Mouse (Mus musculus): ENCODE data around the gene Myrfl. TPM values are rescaled to one million over a fixed set of nuclear protein-coding genes. Genes with fewer than 3 reads are reported as not detected.
A peak's percentile ranks its signal among the peaks of the same experiment; 100 is the strongest.

Gene Myrfl
- polyA plus RNA-seq, 1 experiment = 22.8 TPM

DNA sequence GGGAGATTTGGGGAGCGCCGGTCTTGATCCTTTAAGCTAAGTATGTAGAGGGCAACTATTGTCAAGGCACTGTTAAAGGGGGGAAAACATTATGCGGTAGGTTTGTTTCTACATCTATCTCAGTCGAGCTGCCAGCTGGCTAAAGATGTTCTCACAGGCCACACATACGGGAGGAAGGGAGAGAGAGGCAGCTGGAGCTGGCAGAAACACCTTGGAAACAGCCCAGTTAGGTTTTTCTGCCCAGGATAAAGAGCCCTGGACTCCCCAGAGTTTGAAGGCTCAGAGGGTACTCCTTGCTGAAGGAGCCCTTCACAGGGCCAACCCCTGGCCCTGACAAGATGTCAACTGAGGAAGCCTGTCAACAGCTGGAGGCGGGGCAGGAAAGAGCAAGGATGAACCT is 100.7 kb downstream of the Myrfl start:
- no peak for TF ChIP-seq POLR2A (IDR thresholded peaks at IDR 0.05; ENCODE audit: low read depth, low read length)
- no peak for TF ChIP-seq CTCF (IDR thresholded peaks at IDR 0.05; ENCODE audit: extremely low read depth, insufficient read length, insufficient replicate concordance, low read depth, low read length)
- Histone ChIP-seq H3K27ac (ENCODE audit: insufficient read depth, low read depth, low read length) (no peak overlapping the region), H3K27me3 (ENCODE audit: control insufficient read depth, insufficient read depth, low read length) (no peaks in the 10 kb centered on the region), H3K36me3 (ENCODE audit: control insufficient read depth, insufficient read depth, low read length) (peaks cover 25% of the 10 kb centered on the region), H3K4me3 (ENCODE audit: low read depth, low read length) (no peak overlapping the region), H3K4me1 (ENCODE audit: control insufficient read depth, insufficient read depth, insufficient read length, low read length) (no peaks in the 10 kb centered on the region)
- WGBS = 81% methylated on average over 6 of the region's 6 CpGs

DNA sequence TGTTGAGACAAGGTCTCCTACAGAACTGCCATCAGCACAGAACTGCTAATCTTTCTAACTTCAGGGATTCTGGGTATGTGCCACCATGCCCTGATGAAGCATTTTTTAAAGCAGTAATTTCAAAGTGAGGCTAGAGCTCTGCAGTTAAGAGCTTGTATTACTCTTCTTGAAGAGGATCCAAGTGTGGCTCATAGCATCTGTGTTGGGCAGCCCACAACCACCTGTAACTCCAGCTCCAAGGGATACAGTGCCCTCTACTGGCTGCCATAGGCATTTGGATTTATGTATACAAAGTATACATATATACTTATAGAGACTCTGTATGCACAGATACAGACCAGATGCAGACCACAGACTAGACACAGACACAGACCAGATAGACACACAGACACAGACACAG is 107.6 kb downstream of the Myrfl start:
- TF ChIP-seq CTCF (IDR thresholded peaks at IDR 0.05; ENCODE audit: extremely low read depth, insufficient read length, insufficient replicate concordance, low read depth, low read length) (peak; percentile 61; the same call in 1 of the 2 replicates), POLR2A (IDR thresholded peaks at IDR 0.05; ENCODE audit: low read depth, low read length) (no peak)
- no peak overlapping the region for H3K4me3 ChIP-seq (ENCODE audit: low read depth, low read length)
- no peak overlapping the region for H3K27ac ChIP-seq (ENCODE audit: insufficient read depth, low read depth, low read length)
- peaks cover 8% of the 10 kb centered on the region for H3K36me3 ChIP-seq (ENCODE audit: control insufficient read depth, insufficient read depth, low read length)
- no peaks in the 10 kb centered on the region for H3K27me3 ChIP-seq (ENCODE audit: control insufficient read depth, insufficient read depth, low read length)
- H3K4me1 ChIP-seq (ENCODE audit: control insufficient read depth, insufficient read depth, insufficient read length, low read length) = no peaks in the 10 kb centered on the region

DNA sequence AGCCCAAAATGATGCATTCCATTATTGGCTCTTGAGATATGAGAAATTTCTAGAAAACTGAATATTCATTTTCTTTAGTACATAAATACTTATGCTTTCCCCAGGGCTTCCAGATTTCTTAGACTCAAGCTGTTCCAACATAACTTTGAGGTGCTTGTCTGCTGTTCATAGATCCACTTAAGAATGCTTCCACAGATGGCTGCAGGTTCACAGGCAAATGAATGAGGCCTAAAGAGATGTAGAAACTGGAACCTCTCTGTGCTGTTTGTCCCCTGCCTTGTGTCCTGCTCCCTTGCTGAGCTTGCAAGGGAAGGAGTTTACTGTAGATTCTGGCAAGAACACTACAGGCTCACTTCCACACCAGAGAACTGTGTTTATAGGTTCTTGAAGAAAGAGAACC is 108.3 kb downstream of the Myrfl start:
- H3K27me3 ChIP-seq (ENCODE audit: control insufficient read depth, insufficient read depth, low read length) = no peaks in the 10 kb centered on the region
- TF ChIP-seq CTCF (IDR thresholded peaks at IDR 0.05; ENCODE audit: extremely low read depth, insufficient read length, insufficient replicate concordance, low read depth, low read length) (no peak), POLR2A (IDR thresholded peaks at IDR 0.05; ENCODE audit: low read depth, low read length) (no peak)
- H3K4me1 ChIP-seq (ENCODE audit: control insufficient read depth, insufficient read depth, insufficient read length, low read length) = no peaks in the 10 kb centered on the region
- H3K27ac ChIP-seq (ENCODE audit: insufficient read depth, low read depth, low read length) = no peak overlapping the region
- H3K36me3 ChIP-seq (ENCODE audit: control insufficient read depth, insufficient read depth, low read length) = peaks cover 8% of the 10 kb centered on the region
- no peak overlapping the region for H3K4me3 ChIP-seq (ENCODE audit: low read depth, low read length)

GRCm38 (mm10) chr10:116784098-116784497 is 112.6 kb downstream of the Myrfl start:
- Histone ChIP-seq H3K4me3 (ENCODE audit: low read depth, low read length) (no peak overlapping the region), H3K27me3 (ENCODE audit: control insufficient read depth, insufficient read depth, low read length) (no peaks in the 10 kb centered on the region)

DNA sequence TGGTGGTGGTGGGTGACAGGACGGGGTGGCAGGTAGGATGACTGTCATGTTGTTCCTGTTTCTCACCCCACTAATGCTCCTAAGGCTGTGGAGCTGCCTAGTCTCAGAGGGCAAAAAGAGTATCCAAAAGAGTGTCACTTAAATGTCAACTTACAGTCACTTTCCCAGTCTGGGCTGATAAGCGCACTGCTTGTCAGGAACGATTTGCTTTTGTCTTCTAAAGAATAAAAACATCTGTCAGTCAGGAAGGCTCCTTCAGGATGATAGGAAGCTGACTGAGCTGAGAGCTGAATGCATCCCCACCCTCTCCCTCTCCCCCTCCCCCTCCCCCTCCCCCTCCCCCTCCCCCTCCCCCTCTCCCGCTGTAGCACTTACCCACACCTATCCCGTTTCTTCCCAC is 113.7 kb downstream of the Myrfl start:
- Histone ChIP-seq H3K4me1 (ENCODE audit: control insufficient read depth, insufficient read depth, insufficient read length, low read length) (no peaks in the 10 kb centered on the region), H3K27ac (ENCODE audit: insufficient read depth, low read depth, low read length) (no peak overlapping the region), H3K27me3 (ENCODE audit: control insufficient read depth, insufficient read depth, low read length) (no peaks in the 10 kb centered on the region), H3K36me3 (ENCODE audit: control insufficient read depth, insufficient read depth, low read length) (peaks cover 28% of the 10 kb centered on the region), H3K4me3 (ENCODE audit: low read depth, low read length) (no peak overlapping the region)
- WGBS = 60% methylated on average over 4 of the region's 5 CpGs
- TF ChIP-seq CTCF (IDR thresholded peaks at IDR 0.05; ENCODE audit: extremely low read depth, insufficient read length, insufficient replicate concordance, low read depth, low read length) (no peak), POLR2A (IDR thresholded peaks at IDR 0.05; ENCODE audit: low read depth, low read length) (no peak)

More at GRCm38 (mm10) chr10:116784098-116784497, 112.6 kb downstream of the Myrfl start:
- Histone ChIP-seq H3K27ac (ENCODE audit: insufficient read depth, low read depth, low read length) (no peak overlapping the region), H3K36me3 (ENCODE audit: control insufficient read depth, insufficient read depth, low read length) (peaks cover 23% of the 10 kb centered on the region), H3K4me1 (ENCODE audit: control insufficient read depth, insufficient read depth, insufficient read length, low read length) (no peaks in the 10 kb centered on the region)
- TF ChIP-seq POLR2A (IDR thresholded peaks at IDR 0.05; ENCODE audit: low read depth, low read length) = no peak
- TF ChIP-seq CTCF (IDR thresholded peaks at IDR 0.05; ENCODE audit: extremely low read depth, insufficient read length, insufficient replicate concordance, low read depth, low read length) = no peak
- 95% methylated on average over 6 of the region's 6 CpGs for WGBS

- Histone ChIP-seq H3K36me3 (ENCODE audit: control insufficient read depth, insufficient read depth, low read length) (peaks cover 33% of the 10 kb centered on the region), H3K4me1 (ENCODE audit: control insufficient read depth, insufficient read depth, insufficient read length, low read length) (no peaks in the 10 kb centered on the region), H3K27ac (ENCODE audit: insufficient read depth, low read depth, low read length) (no peak overlapping the region), H3K4me3 (ENCODE audit: low read depth, low read length) (no peak overlapping the region), H3K27me3 (ENCODE audit: control insufficient read depth, insufficient read depth, low read length) (no peaks in the 10 kb centered on the region)
- 92% methylated on average over 8 of the region's 8 CpGs for WGBS
- TF ChIP-seq POLR2A (IDR thresholded peaks at IDR 0.05; ENCODE audit: low read depth, low read length) (no peak), CTCF (IDR thresholded peaks at IDR 0.05; ENCODE audit: extremely low read depth, insufficient read length, insufficient replicate concordance, low read depth, low read length) (no peak)
Observed at GRCm38 (mm10) chr10:116777947-116778346, 118.8 kb downstream of the Myrfl start.

- H3K4me3 ChIP-seq (ENCODE audit: low read depth, low read length) = no peak overlapping the region
- no peaks in the 10 kb centered on the region for H3K4me1 ChIP-seq (ENCODE audit: control insufficient read depth, insufficient read depth, insufficient read length, low read length)
- no peak for TF ChIP-seq POLR2A (IDR thresholded peaks at IDR 0.05; ENCODE audit: low read depth, low read length)
- TF ChIP-seq CTCF (IDR thresholded peaks at IDR 0.05; ENCODE audit: extremely low read depth, insufficient read length, insufficient replicate concordance, low read depth, low read length) = no peak
- H3K36me3 ChIP-seq (ENCODE audit: control insufficient read depth, insufficient read depth, low read length) = peaks cover 28% of the 10 kb centered on the region
- no peaks in the 10 kb centered on the region for H3K27me3 ChIP-seq (ENCODE audit: control insufficient read depth, insufficient read depth, low read length)
- 89% methylated on average over 14 of the region's 14 CpGs for WGBS
- H3K27ac ChIP-seq (ENCODE audit: insufficient read depth, low read depth, low read length) = no peak overlapping the region
Observed at GRCm38 (mm10) chr10:116776846-116777245, 119.9 kb downstream of the Myrfl start.

Measured in small intestine, adult 2 months (tissue).